Mouse (Mus musculus): ENCODE measurements around the gene Gm42742. TPM values are rescaled to one million over a fixed set of nuclear protein-coding genes. Genes with fewer than 3 reads are reported as not detected.

Gene Gm42742
- total RNA-seq (2023), result 10 to 100 TPM; 16.6 to 46.2 TPM

GRCm38 (mm10) chr7:127020901-127021562, at the start of gene Gm42742, which contains the start of gene Prrt2:
Gm42742 (minus strand) TSS chr7:127021097.
Prrt2 (minus strand) TSS chr7:127021211.

GRCm38 (mm10) chr7:127041851-127042672, 21.2 kb upstream of the Gm42742 start, which contains the start of gene Kif22:
Kif22 (minus strand) TSS chr7:127042471.

GRCm38 (mm10) chr7:127026984-127027726, 6.3 kb upstream of the Gm42742 start, which contains the start of gene Maz:
Maz (minus strand) TSS chr7:127027037.

GRCm38 (mm10) chr7:127016971-127017949, 3.6 kb downstream of the Gm42742 start, which contains the start of gene Pagr1a:
Pagr1a (minus strand) TSS chr7:127017352.

GRCm38 (mm10) chr7:127016481-127016485, 4.6 kb downstream of the Gm42742 start, which contains the start of gene Pagr1b:
Pagr1b (minus strand) TSS chr7:127016484.

GRCm38 (mm10) chr7:127014320-127014719, 6.6 kb downstream of the Gm42742 start, which contains the start of gene Mvp:
Mvp (minus strand) TSS chr7:127014621.

GRCm38 (mm10) chr7:126975950-126976866, 44.7 kb downstream of the Gm42742 start, which contains the start of gene Cdiptos:
Cdiptos (minus strand) TSS chr7:126976098.

GRCm38 (mm10) chr7:126975893-126975949, 45.2 kb downstream of the Gm42742 start, which contains the start of gene Cdipt:
Cdipt (plus strand) TSS chr7:126975914.

Other genes starting within 250 kb of the Gm42742 start
- gene Ypel3, start 244.1 kb downstream of the Gm42742 start, total RNA-seq (2023), result 100 to 1,000 TPM; 274 to 280 TPM
- gene Tbx6, start 239.6 kb downstream of the Gm42742 start, total RNA-seq (2023), result 10 to 100 TPM; 11.8 to 12.3 TPM
- gene Ppp4c, start 228.6 kb downstream of the Gm42742 start, total RNA-seq (2023), result 100 to 1,000 TPM; 276 to 290 TPM
- gene Fam57b, start 223.4 kb downstream of the Gm42742 start, total RNA-seq (2023), result not detected
- gene 4930451I11Rik, start 189.5 kb downstream of the Gm42742 start, total RNA-seq (2023), result not detected
- gene Doc2a, start 173.7 kb downstream of the Gm42742 start, total RNA-seq (2023), result not detected
- 10 to 100 TPM; 26.6 to 34.7 TPM for gene Hirip3, start 159.1 kb downstream of the Gm42742 start, total RNA-seq (2023)
- gene Ino80e, start 158.7 kb downstream of the Gm42742 start, total RNA-seq (2023), result 10 to 100 TPM; 93.9 to 94.9 TPM
- 100 to 1,000 TPM in 1 of 2 experiments, 10 to 100 TPM in 1; 99.5 to 101 TPM for gene Taok2, start 136.4 kb downstream of the Gm42742 start, total RNA-seq (2023)
- 10 to 100 TPM; 48.7 to 52.4 TPM for gene Tmem219, start 98.2 kb downstream of the Gm42742 start, total RNA-seq (2023)
- gene Kctd13, start 92.2 kb downstream of the Gm42742 start, total RNA-seq (2023), result 10 to 100 TPM; 43.5 to 46.3 TPM
- gene Asphd1, start 71.5 kb downstream of the Gm42742 start, total RNA-seq (2023), result not detected
- gene Sez6l2, start 70.5 kb downstream of the Gm42742 start, total RNA-seq (2023), result 1 to 10 TPM; 6.3 to 7.0 TPM
- 10 to 100 TPM; 78.8 to 82.2 TPM for gene Cdipt, start 45.2 kb downstream of the Gm42742 start, total RNA-seq (2023)
- gene Cdiptos, start 45.0 kb downstream of the Gm42742 start, total RNA-seq (2023), result 1 to 10 TPM in 1 of 2 experiments, under 1 TPM in 1; 0.81 to 1.7 TPM
- 10 to 100 TPM; 48.6 to 50.8 TPM for gene Mvp, start 6.5 kb downstream of the Gm42742 start, total RNA-seq (2023)
- 1 to 10 TPM in 1 of 2 experiments, not detected in 1; 2.8 TPM for gene Pagr1b, start 4.6 kb downstream of the Gm42742 start, total RNA-seq (2023)
- gene Pagr1a, start 3.7 kb downstream of the Gm42742 start, total RNA-seq (2023), result 10 to 100 TPM in 1 of 2 experiments, 1 to 10 TPM in 1; 4.6 to 47.0 TPM
- gene Prrt2, start 114 bp upstream of the Gm42742 start, total RNA-seq (2023), result 1 to 10 TPM; 1.2 to 1.9 TPM
- gene Maz, start 5.9 kb upstream of the Gm42742 start, total RNA-seq (2023), result 100 to 1,000 TPM; 251 to 254 TPM
- 1 to 10 TPM; 3.1 to 4.2 TPM for gene Kif22, start 21.4 kb upstream of the Gm42742 start, total RNA-seq (2023)
- gene Zg16, start 66.2 kb upstream of the Gm42742 start, total RNA-seq (2023), result not detected
- 10 to 100 TPM; 69.0 to 74.5 TPM for gene AI467606, start 70.3 kb upstream of the Gm42742 start, total RNA-seq (2023)
- gene Qprt, start 101.1 kb upstream of the Gm42742 start, total RNA-seq (2023), result 1 to 10 TPM in 1 of 2 experiments, under 1 TPM in 1; 0.52 to 1.5 TPM
- gene Spn, start 116.7 kb upstream of the Gm42742 start, total RNA-seq (2023), result 10 to 100 TPM in 1 of 2 experiments, 1 to 10 TPM in 1; 7.3 to 10.0 TPM
- 10 to 100 TPM; 75.1 to 82.8 TPM for gene Cd2bp2, start 175.0 kb upstream of the Gm42742 start, total RNA-seq (2023)
- 10 to 100 TPM; 59.8 to 76.1 TPM for gene Tbc1d10b, start 187.4 kb upstream of the Gm42742 start, total RNA-seq (2023)
- gene Mylpf, start 187.8 kb upstream of the Gm42742 start, total RNA-seq (2023), result 1 to 10 TPM; 5.8 to 9.7 TPM
- 10 to 100 TPM; 15.8 to 18.7 TPM for gene Zfp553, start 212.0 kb upstream of the Gm42742 start, total RNA-seq (2023)
- 100 to 1,000 TPM; 394 to 455 TPM for gene Sept1, start 212.0 kb upstream of the Gm42742 start, total RNA-seq (2023)
- gene Zfp771, start 223.2 kb upstream of the Gm42742 start, total RNA-seq (2023), result 10 to 100 TPM; 19.5 to 26.9 TPM
- gene Dctpp1, start 239.6 kb upstream of the Gm42742 start, total RNA-seq (2023), result 10 to 100 TPM; 17.2 TPM

All from B cell, adult 67 days (primary cell).